Mouse (Mus musculus): Measurements from ENCODE around the gene Dnajb14.

DNA sequence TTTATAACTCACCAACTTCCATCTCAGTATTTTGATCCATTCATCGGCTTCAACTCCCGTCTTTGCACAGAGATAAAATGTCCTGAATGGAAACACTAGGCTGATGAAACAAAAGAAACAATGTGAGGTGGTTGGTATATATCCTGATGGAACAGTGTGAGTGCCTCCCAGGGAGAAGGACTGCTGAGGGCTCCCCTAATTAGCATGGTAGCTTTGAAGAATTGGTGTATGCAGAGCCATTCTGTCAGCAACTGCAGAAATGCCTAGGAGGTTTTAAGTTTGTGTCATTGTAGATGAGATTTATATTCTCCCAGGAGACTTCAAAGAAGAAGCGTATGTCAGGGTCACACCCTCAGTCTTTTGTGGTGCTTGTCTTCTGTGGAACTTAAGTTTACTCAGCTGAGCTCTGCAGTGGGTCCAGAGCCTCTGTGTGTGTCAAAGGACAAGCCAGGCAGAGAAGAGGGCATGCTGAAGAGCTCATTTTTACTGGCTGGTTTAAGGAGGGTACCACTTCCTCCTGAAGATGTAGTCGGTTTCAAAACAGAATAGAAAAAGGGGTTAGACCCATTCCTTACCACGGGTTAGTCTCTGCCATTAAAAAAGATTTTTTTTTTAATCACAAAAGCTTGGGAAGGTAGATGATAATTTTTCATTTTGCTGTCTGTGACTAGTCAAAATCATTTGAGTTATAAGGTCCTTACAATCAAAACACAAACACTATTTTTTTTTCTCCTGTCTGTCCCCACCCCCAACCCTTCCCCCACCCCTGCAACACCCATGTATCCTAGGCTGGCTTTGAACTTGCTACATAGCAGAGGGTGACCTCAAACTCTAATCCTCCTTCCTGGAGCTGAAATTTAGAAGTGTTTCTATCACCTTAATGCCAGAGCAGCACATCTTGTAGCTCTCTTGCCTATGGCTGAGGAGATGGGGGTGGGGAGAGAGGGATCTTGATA lies 68.4 kb downstream of the Dnajb14 start:
- TF ChIP-seq E2F4 (IDR thresholded peaks at IDR 0.05; ENCODE audit: insufficient read depth) (no peak), POLR2A (IDR thresholded peaks at IDR 0.05; ENCODE audit: insufficient read length, low read depth) (no peak), MYOD1 (IDR thresholded peaks at IDR 0.05; ENCODE audit: control insufficient read depth in 1 of 3, insufficient read length in 2 of 3, low read depth in 2 of 3) (no peak)

Data from myocyte (in vitro differentiated cells).